Mouse (Mus musculus): ENCODE results near the gene Sparcl1.

GRCm38 (mm10) chr5:104072272-104072886, 41.2 kb downstream of the Sparcl1 start:
- TF ChIP-seq CEBPB (IDR thresholded peaks at IDR 0.05; ENCODE audit: low read depth) (no peak), CTCF (IDR thresholded peaks at IDR 0.05; ENCODE audit: control insufficient read depth, insufficient read depth, insufficient read length) (no peak), USF1 (IDR thresholded peaks at IDR 0.05; ENCODE audit: low read depth) (no peak), MYOG (IDR thresholded peaks at IDR 0.05; ENCODE audit: control insufficient read depth, extremely low read depth, insufficient read length) (no peak), MAX (IDR thresholded peaks at IDR 0.05) (no peak), MYOD1 (IDR thresholded peaks at IDR 0.05; ENCODE audit: control insufficient read depth, insufficient read length, low read depth) (peak; percentile 33)

Measured in C2C12 (cell line).